Mouse (Mus musculus): Measurements from ENCODE around the gene Gpr84. TPM values are rescaled to one million over a fixed set of nuclear protein-coding genes. Genes with fewer than 3 reads are reported as not detected.

Gene Gpr84
- polyA plus RNA-seq (2015; fragmentation: Nextera tagmentation; extraction: Ambion mirVana), result 0.20 and 0.36 TPM in 2 replicates

GRCm38 (mm10) chr15:103310365-103310910 is at the start of gene Gpr84:
TSS of gene Gpr84 (minus strand) at chr15:103310612.
- peaks cover 52% of the 10 kb centered on the region for H3K4me1 ChIP-seq
- H3K4me2 ChIP-seq, result no peak within 1 kb of the TSS
- ATAC-seq (ENCODE audit: insufficient number of reproducible peaks, low FRiP score, low TSS enrichment, low read depth), result no peak
- no peaks in the 10 kb centered on the region for H3K9me3 ChIP-seq
- H3K27ac ChIP-seq, result no peak within 1 kb of the TSS
- no peak within 1 kb of the TSS for H3K9ac ChIP-seq
- H3K27me3 ChIP-seq, result no peaks in the 10 kb centered on the region
- H3K36me3 ChIP-seq, result 0 out of 2 replicates have a peak, but pooled peaks cover 3% of the 10 kb centered on the region
- no peak within 1 kb of the TSS for H3K4me3 ChIP-seq
- WGBS, result 54% methylated on average over 6 of the region's 6 CpGs

DNA sequence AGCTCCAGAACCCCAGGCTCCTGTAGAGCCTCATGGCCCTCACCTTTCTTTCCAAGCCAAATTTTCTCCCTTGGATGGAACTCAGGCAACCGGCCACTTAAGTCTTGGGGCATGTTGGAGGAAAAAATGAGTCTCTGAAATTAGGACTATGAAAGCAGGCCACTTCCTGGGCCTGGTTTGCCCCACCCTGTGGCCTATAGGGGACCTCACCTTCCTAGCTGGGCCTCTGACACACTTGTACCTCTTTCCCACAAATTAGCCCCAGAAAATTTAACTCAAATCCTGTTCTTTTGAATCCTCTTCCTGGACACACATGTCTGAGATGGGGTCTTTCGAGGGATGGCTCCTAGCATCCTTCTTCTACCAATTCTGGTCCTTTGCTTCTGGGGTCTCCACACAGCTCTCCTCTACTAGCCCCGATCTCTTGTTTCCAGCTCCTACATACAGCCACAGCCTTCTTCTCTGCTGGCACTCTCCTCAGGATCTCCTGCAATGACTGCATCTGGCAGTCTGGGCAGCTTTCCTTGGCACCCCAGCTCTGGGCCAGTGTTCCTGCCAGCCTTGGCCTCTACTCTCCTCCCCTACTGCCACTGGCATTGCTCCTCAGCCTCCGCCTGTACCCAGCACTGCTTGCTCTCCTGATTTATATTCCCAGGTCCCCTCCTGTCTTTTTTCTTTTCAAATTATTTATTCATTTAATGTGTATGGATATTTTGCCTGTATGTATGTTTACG is 49.6 kb upstream of the Gpr84 start:
- no peak overlapping the region for H3K4me2 ChIP-seq
- WGBS, result 87% methylated on average over 5 of the region's 5 CpGs
- H3K4me1 ChIP-seq, result peaks cover 38% of the 10 kb centered on the region
- H3K36me3 ChIP-seq, result peaks cover 24% of the 10 kb centered on the region
- H3K9me3 ChIP-seq, result no peaks in the 10 kb centered on the region
- no peak for ATAC-seq (ENCODE audit: insufficient number of reproducible peaks, low FRiP score, low TSS enrichment, low read depth)
- H3K27ac ChIP-seq, result peak overlapping the region; percentile 72
- no peak overlapping the region for H3K9ac ChIP-seq
- no peak overlapping the region for H3K4me3 ChIP-seq
- no peaks in the 10 kb centered on the region for H3K27me3 ChIP-seq

GRCm38 (mm10) chr15:103359122-103359510 is 48.7 kb upstream of the Gpr84 start:
- H3K27me3 ChIP-seq, result no peaks in the 10 kb centered on the region
- peaks cover 32% of the 10 kb centered on the region for H3K36me3 ChIP-seq
- no peak overlapping the region for H3K4me3 ChIP-seq
- 71% methylated on average over 1 of the region's 1 CpGs for WGBS
- H3K9me3 ChIP-seq, result no peaks in the 10 kb centered on the region
- H3K27ac ChIP-seq, result peak overlapping the region; percentile 72; the same call in 1 of the 2 replicates
- peaks cover 29% of the 10 kb centered on the region for H3K4me1 ChIP-seq
- no peak overlapping the region for H3K9ac ChIP-seq
- no peak overlapping the region for H3K4me2 ChIP-seq
- peak; percentile 25; the same call in 1 of the 2 replicates for ATAC-seq (ENCODE audit: insufficient number of reproducible peaks, low FRiP score, low TSS enrichment, low read depth)

- no peaks in the 10 kb centered on the region for H3K27me3 ChIP-seq
- H3K9me3 ChIP-seq, result no peaks in the 10 kb centered on the region
- H3K9ac ChIP-seq, result no peak overlapping the region
- H3K4me2 ChIP-seq, result no peak overlapping the region
- 27% methylated on average over 4 of the region's 4 CpGs for WGBS
- peaks cover 37% of the 10 kb centered on the region for H3K36me3 ChIP-seq
- ATAC-seq (ENCODE audit: insufficient number of reproducible peaks, low FRiP score, low TSS enrichment, low read depth), result peak; percentile 64
- H3K4me1 ChIP-seq, result peaks cover 24% of the 10 kb centered on the region
- no peak overlapping the region for H3K4me3 ChIP-seq
- H3K27ac ChIP-seq, result peak overlapping the region; percentile 55
Measured at GRCm38 (mm10) chr15:103358278-103359121, 48.1 kb upstream of the Gpr84 start.

DNA sequence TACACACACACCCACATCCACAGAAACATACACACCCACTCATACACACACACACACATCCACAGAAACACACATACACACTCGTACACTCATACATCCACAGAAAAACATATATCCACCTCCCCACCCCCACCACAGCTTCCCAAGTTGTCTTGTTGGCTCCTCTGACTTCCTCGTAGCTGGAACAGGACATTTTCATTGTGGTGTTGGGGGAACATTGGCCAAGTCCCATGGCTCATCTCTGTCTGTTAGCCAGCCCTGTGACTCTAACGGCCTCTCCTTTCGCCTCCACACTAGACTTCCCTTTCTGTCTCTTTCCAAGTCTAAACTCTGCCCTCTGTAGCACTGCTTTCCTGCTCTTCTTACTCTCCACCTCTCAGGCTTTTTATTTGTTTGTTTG is 47.4 kb upstream of the Gpr84 start:
- H3K27me3 ChIP-seq, result no peaks in the 10 kb centered on the region
- peak overlapping the region; percentile 55; the same call in 1 of the 2 replicates for H3K27ac ChIP-seq
- H3K4me3 ChIP-seq, result no peak overlapping the region
- no peak for ATAC-seq (ENCODE audit: insufficient number of reproducible peaks, low FRiP score, low TSS enrichment, low read depth)
- peaks cover 24% of the 10 kb centered on the region for H3K4me1 ChIP-seq
- 77% methylated on average over 4 of the region's 4 CpGs for WGBS
- peaks cover 44% of the 10 kb centered on the region for H3K36me3 ChIP-seq
- no peak overlapping the region for H3K4me2 ChIP-seq
- no peaks in the 10 kb centered on the region for H3K9me3 ChIP-seq
- H3K9ac ChIP-seq, result no peak overlapping the region

DNA sequence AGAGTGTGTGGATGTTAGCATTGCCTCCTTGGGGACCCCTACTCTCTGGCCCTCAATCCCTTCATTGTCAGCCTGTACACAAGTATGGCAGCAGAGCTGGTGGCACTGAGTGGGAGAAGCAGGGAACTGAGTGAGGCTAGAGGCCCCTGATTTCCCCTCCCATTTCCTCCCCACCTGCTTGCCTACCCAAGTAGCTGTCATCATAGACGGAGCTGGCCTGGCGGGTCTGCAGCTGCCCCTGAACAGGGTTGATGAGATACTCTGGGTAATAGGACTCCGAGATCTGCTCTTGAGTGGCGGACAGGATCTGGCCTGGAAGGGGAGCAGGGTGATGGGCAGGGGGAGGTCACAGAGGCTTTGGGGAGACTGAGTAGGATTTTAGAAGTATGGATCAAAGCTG is 45.7 kb upstream of the Gpr84 start:
- no peak overlapping the region for H3K4me2 ChIP-seq
- WGBS, result 69% methylated on average over 4 of the region's 4 CpGs
- no peak overlapping the region for H3K9ac ChIP-seq
- no peak for ATAC-seq (ENCODE audit: insufficient number of reproducible peaks, low FRiP score, low TSS enrichment, low read depth)
- peaks cover 59% of the 10 kb centered on the region for H3K36me3 ChIP-seq
- H3K27ac ChIP-seq, result no peak overlapping the region; the same call in 1 of the 2 replicates
- no peaks in the 10 kb centered on the region for H3K9me3 ChIP-seq
- no peaks in the 10 kb centered on the region for H3K27me3 ChIP-seq
- no peak overlapping the region for H3K4me3 ChIP-seq
- peaks cover 24% of the 10 kb centered on the region for H3K4me1 ChIP-seq

- WGBS, result 70% methylated on average over 4 of the region's 4 CpGs
- no peak overlapping the region for H3K4me2 ChIP-seq
- H3K36me3 ChIP-seq, result peaks cover 66% of the 10 kb centered on the region
- H3K27ac ChIP-seq, result no peak overlapping the region
- ATAC-seq (ENCODE audit: insufficient number of reproducible peaks, low FRiP score, low TSS enrichment, low read depth), result no peak
- no peaks in the 10 kb centered on the region for H3K9me3 ChIP-seq
- no peak overlapping the region for H3K4me3 ChIP-seq
- no peaks in the 10 kb centered on the region for H3K27me3 ChIP-seq
- H3K4me1 ChIP-seq, result peaks cover 24% of the 10 kb centered on the region
- no peak overlapping the region for H3K9ac ChIP-seq
Measured at GRCm38 (mm10) chr15:103355420-103355819, 45.0 kb upstream of the Gpr84 start.

DNA sequence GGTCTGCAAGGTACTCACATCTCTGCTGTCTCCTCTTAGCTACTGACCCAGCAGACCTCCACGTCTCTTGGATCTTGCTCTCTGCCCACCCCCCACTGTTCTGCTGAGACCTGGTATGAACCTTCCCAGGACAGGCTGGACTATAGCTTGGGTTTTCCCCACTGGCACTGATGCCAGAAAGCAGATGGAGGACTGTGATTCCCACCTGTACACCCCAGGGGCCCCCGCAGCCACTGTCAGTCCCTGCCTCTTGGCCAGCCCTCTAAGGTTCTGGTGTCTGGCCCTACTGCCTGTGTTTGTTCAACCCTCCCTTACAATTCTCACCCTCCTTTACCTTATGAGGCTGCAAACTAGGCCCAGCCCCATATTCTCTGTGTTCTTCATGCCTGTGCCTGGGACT is 44.3 kb upstream of the Gpr84 start:
- no peaks in the 10 kb centered on the region for H3K9me3 ChIP-seq
- no peak for ATAC-seq (ENCODE audit: insufficient number of reproducible peaks, low FRiP score, low TSS enrichment, low read depth)
- no peak overlapping the region for H3K27ac ChIP-seq
- peaks cover 73% of the 10 kb centered on the region for H3K36me3 ChIP-seq
- H3K27me3 ChIP-seq, result no peaks in the 10 kb centered on the region
- WGBS, result 94% methylated on average over 2 of the region's 2 CpGs
- peaks cover 16% of the 10 kb centered on the region for H3K4me1 ChIP-seq
- H3K4me3 ChIP-seq, result no peak overlapping the region
- H3K9ac ChIP-seq, result no peak overlapping the region
- H3K4me2 ChIP-seq, result no peak overlapping the region

GRCm38 (mm10) chr15:103353511-103354256 is 43.3 kb upstream of the Gpr84 start:
- H3K36me3 ChIP-seq, result peaks cover 83% of the 10 kb centered on the region

DNA sequence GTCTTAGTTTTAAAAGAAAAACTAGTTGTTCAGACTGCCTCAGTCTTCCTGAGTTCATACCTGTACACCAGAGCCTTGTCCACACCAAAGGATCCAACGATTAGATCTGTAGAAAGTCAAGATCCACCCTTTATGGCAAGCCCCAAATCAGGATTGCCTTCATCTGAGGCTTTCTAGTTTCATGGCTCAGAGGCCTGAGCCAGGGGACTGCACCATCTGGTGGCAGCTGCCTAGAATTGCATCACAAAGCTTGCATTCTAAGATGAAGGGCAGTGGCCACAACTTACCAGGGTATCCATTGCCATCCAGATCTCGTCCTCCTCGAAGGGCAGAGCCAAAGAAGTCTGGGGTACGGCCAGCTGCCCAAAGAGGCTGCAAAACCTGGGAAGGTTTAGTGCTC is 42.4 kb upstream of the Gpr84 start:
- no peak for ATAC-seq (ENCODE audit: insufficient number of reproducible peaks, low FRiP score, low TSS enrichment, low read depth)
- Histone ChIP-seq H3K27ac (no peak overlapping the region), H3K4me1 (no peaks in the 10 kb centered on the region), H3K9ac (0 out of 2 replicates have a peak overlapping the region, but pooled peaks have one; percentile 1), H3K4me2 (no peak overlapping the region), H3K4me3 (no peak overlapping the region), H3K36me3 (peaks cover 91% of the 10 kb centered on the region), H3K27me3 (no peaks in the 10 kb centered on the region), H3K9me3 (no peaks in the 10 kb centered on the region)
- whole genome bisulfite sequencing, result 46% methylated on average over 4 of the region's 4 CpGs

More at GRCm38 (mm10) chr15:103353511-103354256, 43.3 kb upstream of the Gpr84 start:
- Histone ChIP-seq H3K9me3 (no peaks in the 10 kb centered on the region), H3K4me1 (peaks cover 7% of the 10 kb centered on the region), H3K27me3 (no peaks in the 10 kb centered on the region), H3K4me3 (no peak overlapping the region), H3K4me2 (no peak overlapping the region), H3K27ac (no peak overlapping the region), H3K9ac (no peak overlapping the region)
- 87% methylated on average over 11 of the region's 11 CpGs for WGBS
- ATAC-seq (ENCODE audit: insufficient number of reproducible peaks, low FRiP score, low TSS enrichment, low read depth), result no peak

DNA sequence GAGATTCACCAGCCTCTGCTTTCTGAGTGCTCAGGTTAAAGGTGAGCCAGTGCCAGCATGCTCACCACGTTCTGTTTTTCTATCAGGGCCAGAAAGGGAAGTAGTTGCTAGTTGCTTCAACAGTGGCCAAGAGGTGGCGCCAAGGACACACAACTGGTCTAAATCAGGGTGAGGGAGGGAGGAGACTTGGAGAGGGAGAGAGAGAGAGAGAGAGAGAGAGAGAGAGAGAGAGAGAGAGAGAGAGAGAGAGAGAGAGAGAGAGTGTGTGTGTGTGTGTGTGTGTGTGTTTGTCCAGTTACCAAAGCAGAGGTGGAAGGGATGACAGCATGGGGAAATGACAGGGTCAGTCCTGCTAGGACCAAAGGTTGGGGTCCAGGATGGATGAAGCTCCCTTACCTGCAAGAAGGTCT is 36.9 kb upstream of the Gpr84 start:
- no peak overlapping the region for H3K9ac ChIP-seq
- no peak overlapping the region for H3K4me3 ChIP-seq
- no peak overlapping the region for H3K27ac ChIP-seq
- no peak for ATAC-seq (ENCODE audit: insufficient number of reproducible peaks, low FRiP score, low TSS enrichment, low read depth)
- H3K36me3 ChIP-seq, result peaks cover 86% of the 10 kb centered on the region
- H3K27me3 ChIP-seq, result no peaks in the 10 kb centered on the region
- H3K4me2 ChIP-seq, result no peak overlapping the region
- H3K4me1 ChIP-seq, result no peaks in the 10 kb centered on the region
- 10% methylated on average over 2 of the region's 2 CpGs for WGBS
- no peaks in the 10 kb centered on the region for H3K9me3 ChIP-seq
